Mouse (Mus musculus) cerebellum, adult 2 months (tissue): ENCODE results near the gene Rxfp2.

Source experiments
- CTCF ChIP-seq: fragments of 200-500 bp; IDR thresholded peaks from 2 replicates; pipeline ENCODE4 v1.5.1; 2011; ENCODE audit warnings: low read depth, mild to moderate bottlenecking, control low read depth, low read length, moderate library complexity, borderline replicate concordance; ENCODE audit not compliant: insufficient read depth
- POLR2A ChIP-seq: fragments of 200-500 bp; IDR thresholded peaks from 2 replicates; pipeline ENCODE4 v1.6.1; 2011; ENCODE audit warnings: low read length, control low read depth, borderline replicate concordance; ENCODE audit not compliant: insufficient read depth

DNA sequence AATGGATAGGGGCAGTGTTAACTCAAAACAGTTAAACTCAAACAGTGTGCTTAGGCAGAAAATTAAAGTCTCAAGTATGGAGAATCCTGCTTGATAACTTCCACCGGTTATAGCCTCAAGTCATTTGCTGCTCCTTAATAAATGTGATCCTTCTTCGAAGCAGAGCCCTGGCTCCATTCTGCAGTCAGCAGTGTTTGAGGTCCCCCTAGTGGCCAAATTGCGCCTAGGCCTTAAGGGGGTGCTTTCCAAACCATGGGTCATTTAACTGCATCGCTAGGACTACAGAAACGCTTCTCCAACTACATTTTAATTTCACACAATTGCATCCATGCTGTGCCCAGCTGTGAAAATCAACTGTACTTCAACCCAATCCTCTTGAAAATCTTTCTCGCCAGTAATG lies 2.4 kb downstream of the Rxfp2 start:
- TF ChIP-seq CTCF (peak; percentile 88), POLR2A (no peak)
